Mouse (Mus musculus) forebrain, postnatal 0 days (tissue): ENCODE measurements at regions not wholly inside any gene's neighbourhood (a gene's known extent, or its start where the extent isn't known, plus 50 kb on each side); places are given as distances from the start of the nearest gene placed in this dataset.

Source experiments
- ATAC-seq: fragments of 200-750 bp; cut with Nextera tagmentation; 2 replicates; pipeline ENCODE4 v1.8.0; 2017; ENCODE audit warnings: mild to moderate bottlenecking, moderate library complexity
- DNase-seq: peaks from one replicate; pipeline ENCODE4 v3.0.0-alpha.2; 2015
- H3K27ac ChIP-seq: fragments of 300-500 bp; sonication (generic); 2 replicates; pipeline ENCODE4 v1.5.1; 2014; ENCODE audit warnings: low read depth, mild to moderate bottlenecking, antibody characterized with exemption, low read length, moderate library complexity, mixed read lengths
- H3K27me3 ChIP-seq: fragments of 300-500 bp; sonication (generic); 2 replicates; pipeline ENCODE4 v1.6.1; 2014; ENCODE audit warnings: mild to moderate bottlenecking, low read length, mixed read lengths; ENCODE audit not compliant: insufficient read depth
- H3K36me3 ChIP-seq: fragments of 300-500 bp; sonication (generic); 2 replicates; pipeline ENCODE4 v1.6.1; 2014; ENCODE audit warnings: mild to moderate bottlenecking, moderate library complexity; ENCODE audit not compliant: insufficient read depth
- H3K4me1 ChIP-seq: fragments of 300-500 bp; sonication (generic); 2 replicates; pipeline ENCODE4 v1.6.1; 2014; ENCODE audit warnings: antibody characterized with exemption; ENCODE audit not compliant: insufficient read depth
- H3K4me2 ChIP-seq: fragments of 300-500 bp; sonication (generic); 2 replicates; pipeline ENCODE4 v1.6.1; 2014; ENCODE audit warnings: low read depth, mild to moderate bottlenecking, moderate library complexity
- H3K4me3 ChIP-seq: fragments of 300-500 bp; sonication (generic); 2 replicates; pipeline ENCODE4 v1.5.1; 2014; ENCODE audit warnings: low read depth, low read length, mixed read lengths
- H3K9ac ChIP-seq: fragments of 300-500 bp; sonication (generic); 2 replicates; pipeline ENCODE4 v1.6.1; 2014; ENCODE audit warnings: mild to moderate bottlenecking
- H3K9me3 ChIP-seq: fragments of 300-500 bp; sonication (generic); 2 replicates; pipeline ENCODE4 v1.6.1; 2016; ENCODE audit warnings: low read length
- CTCF ChIP-seq: sonication (generic); IDR thresholded peaks from 2 replicates; pipeline ENCODE4 v1.5.1; 2016; ENCODE audit warnings: antibody characterized with exemption, control low read depth, low read depth
- WGBS: fragments of 180-500 bp; shearing (Covaris S2); extraction: QIAGEN DNeasy Blood & Tissue Kit; methylation state at CpG from one replicate; pipeline ENCODE4 v1.1.7; 2014; 5-methylcytosine and 5-hydroxymethylcytosine counted together

GRCm38 (mm10) chr11:79765396-79765795 lies 174.4 kb downstream of the Rab11fip4 start:
- Histone ChIP-seq H3K9ac (no peak overlapping the region), H3K9me3 (no peaks in the 10 kb centered on the region), H3K4me3 (no peak overlapping the region), H3K36me3 (no peaks in the 10 kb centered on the region), H3K4me1 (no peaks in the 10 kb centered on the region), H3K4me2 (no peak overlapping the region), H3K27me3 (no peaks in the 10 kb centered on the region), H3K27ac (no peak overlapping the region)
- ATAC-seq, result no peak
- DNase-seq, result no peak
- WGBS, result 54% methylated on average over 2 of the region's 2 CpGs
- TF ChIP-seq CTCF, result no peak

GRCm38 (mm10) chr11:79764026-79764425 lies 173.0 kb downstream of the Rab11fip4 start:
- no peak for DNase-seq
- Histone ChIP-seq H3K27ac (no peak overlapping the region), H3K9ac (no peak overlapping the region), H3K4me3 (no peak overlapping the region), H3K36me3 (no peaks in the 10 kb centered on the region), H3K9me3 (no peaks in the 10 kb centered on the region), H3K4me2 (no peak overlapping the region), H3K4me1 (no peaks in the 10 kb centered on the region), H3K27me3 (no peaks in the 10 kb centered on the region)
- TF ChIP-seq CTCF, result no peak
- WGBS, result 87% methylated on average over 6 of the region's 6 CpGs
- ATAC-seq, result no peak

DNA sequence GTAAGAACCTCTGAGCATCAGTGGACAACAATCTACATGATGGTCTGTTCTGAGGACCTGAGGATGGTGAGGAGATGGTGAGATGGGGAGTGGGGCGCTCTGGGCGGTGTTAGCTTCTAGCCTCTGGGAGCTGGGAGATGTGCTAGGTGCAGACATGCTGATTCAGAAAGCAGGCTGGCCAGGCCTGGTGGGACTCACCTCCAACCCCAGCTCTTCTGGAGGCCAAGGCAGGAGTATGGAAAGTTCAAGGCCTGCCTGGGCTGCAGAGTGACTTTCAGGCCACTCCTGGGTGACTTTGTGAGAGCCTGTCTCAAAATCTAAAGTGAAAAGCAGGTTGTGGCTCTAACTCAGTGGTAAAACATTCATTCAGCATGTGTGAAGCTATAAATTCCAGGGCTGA lies 171.6 kb downstream of the Rab11fip4 start:
- Histone ChIP-seq H3K27me3 (no peaks in the 10 kb centered on the region), H3K4me1 (no peaks in the 10 kb centered on the region), H3K27ac (no peak overlapping the region), H3K36me3 (no peaks in the 10 kb centered on the region), H3K4me2 (no peak overlapping the region), H3K4me3 (no peak overlapping the region), H3K9me3 (no peaks in the 10 kb centered on the region), H3K9ac (no peak overlapping the region)
- 97% methylated on average over 2 of the region's 2 CpGs for WGBS
- no peak for TF ChIP-seq CTCF
- DNase-seq, result no peak
- ATAC-seq, result no peak

- 65% methylated on average over 2 of the region's 2 CpGs for WGBS
- H3K9ac ChIP-seq, result no peak overlapping the region
- no peak for ATAC-seq
- no peak overlapping the region for H3K27ac ChIP-seq
- H3K4me3 ChIP-seq, result no peak overlapping the region
- no peaks in the 10 kb centered on the region for H3K4me1 ChIP-seq
- H3K36me3 ChIP-seq, result no peaks in the 10 kb centered on the region
- no peaks in the 10 kb centered on the region for H3K9me3 ChIP-seq
- no peak for DNase-seq
- H3K27me3 ChIP-seq, result no peaks in the 10 kb centered on the region
- no peak overlapping the region for H3K4me2 ChIP-seq
- no peak for TF ChIP-seq CTCF
Observed at GRCm38 (mm10) chr11:79762027-79762426, 171.0 kb downstream of the Rab11fip4 start.

DNA sequence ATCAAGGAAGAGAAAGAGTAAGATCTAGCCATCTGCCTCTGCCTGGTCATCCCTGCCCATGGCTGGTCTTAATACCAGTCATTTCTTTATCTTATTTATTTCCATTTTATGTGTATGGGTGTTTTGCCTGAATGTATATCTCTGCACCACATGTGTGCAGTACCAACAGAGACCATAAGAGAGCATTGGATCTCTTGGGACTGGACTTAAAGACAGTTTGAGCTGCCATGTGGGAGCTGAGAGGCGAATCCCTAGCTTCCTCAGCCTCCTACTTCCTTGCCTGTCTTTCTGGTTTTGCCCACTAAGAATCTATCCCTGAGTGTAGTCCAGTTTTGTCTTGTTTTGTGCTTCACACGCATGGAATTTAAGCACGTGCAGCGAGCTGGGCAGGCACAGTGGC lies 169.5 kb downstream of the Rab11fip4 start:
- H3K27ac ChIP-seq, result no peak overlapping the region
- H3K9ac ChIP-seq, result no peak overlapping the region
- H3K27me3 ChIP-seq, result no peaks in the 10 kb centered on the region
- WGBS, result 80% methylated on average over 4 of the region's 4 CpGs
- H3K4me2 ChIP-seq, result no peak overlapping the region
- no peak overlapping the region for H3K4me3 ChIP-seq
- no peak for DNase-seq
- H3K9me3 ChIP-seq, result no peaks in the 10 kb centered on the region
- H3K36me3 ChIP-seq, result no peaks in the 10 kb centered on the region
- TF ChIP-seq CTCF, result peak; percentile 27; the same call in 1 of the 2 replicates
- no peaks in the 10 kb centered on the region for H3K4me1 ChIP-seq
- no peak for ATAC-seq

DNA sequence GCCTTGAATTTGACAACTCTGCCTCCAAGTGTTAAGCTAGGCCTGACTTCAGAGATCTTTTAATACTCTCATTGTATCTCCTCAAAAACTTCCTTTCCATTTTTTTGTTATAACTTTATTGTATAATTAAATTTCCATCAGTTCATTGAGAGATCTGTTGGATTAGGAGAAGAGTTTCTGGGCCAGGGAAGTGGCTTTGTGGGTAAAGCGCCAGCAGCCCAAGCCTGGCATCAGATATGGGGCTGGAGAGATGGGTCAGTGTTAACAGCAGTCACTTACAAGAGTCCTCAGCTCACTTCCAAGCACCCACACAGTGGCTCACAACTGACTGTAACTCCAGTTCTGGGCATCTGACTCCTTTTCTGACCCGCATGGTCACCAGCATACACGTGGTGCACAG lies 167.3 kb downstream of the Rab11fip4 start:
- no peak for ATAC-seq
- H3K4me1 ChIP-seq, result no peaks in the 10 kb centered on the region

DNA sequence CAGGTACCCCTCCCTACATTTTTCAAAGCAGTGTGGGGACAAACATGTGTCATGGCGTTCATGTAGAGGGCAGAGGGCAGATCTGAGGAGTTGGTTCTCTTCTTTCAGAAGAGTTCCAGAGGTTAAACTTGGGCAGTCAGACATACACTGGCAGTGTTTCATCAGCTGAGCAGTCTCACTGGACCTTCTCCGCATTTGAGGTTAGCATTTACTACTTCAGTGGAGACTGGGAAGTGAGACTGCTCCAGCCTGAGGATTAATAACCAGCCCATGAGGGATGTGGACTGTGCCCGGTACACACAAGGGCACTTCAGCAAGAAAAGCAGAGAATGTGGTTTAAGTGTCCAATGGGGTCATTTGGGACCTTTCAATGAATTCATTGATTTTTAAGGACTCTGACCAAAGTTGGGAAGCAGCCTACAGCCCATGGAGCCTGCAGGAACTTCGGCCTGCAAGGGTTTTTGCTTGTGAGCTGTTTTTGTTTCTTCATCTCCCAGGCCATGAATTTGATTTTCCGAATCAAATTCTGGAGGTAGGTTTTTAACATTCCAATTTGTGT lies 166.6 kb downstream of the Rab11fip4 start:
- no peak overlapping the region for H3K4me2 ChIP-seq
- H3K9me3 ChIP-seq, result no peaks in the 10 kb centered on the region
- 89% methylated on average over 5 of the region's 5 CpGs for WGBS
- no peaks in the 10 kb centered on the region for H3K4me1 ChIP-seq
- H3K9ac ChIP-seq, result no peak overlapping the region
- no peaks in the 10 kb centered on the region for H3K36me3 ChIP-seq
- no peak overlapping the region for H3K27ac ChIP-seq
- no peak for DNase-seq
- no peak for ATAC-seq
- TF ChIP-seq CTCF, result no peak
- no peaks in the 10 kb centered on the region for H3K27me3 ChIP-seq
- no peak overlapping the region for H3K4me3 ChIP-seq

More for the DNA sequence above, 167.3 kb downstream of the Rab11fip4 start:
- Histone ChIP-seq H3K27me3 (no peaks in the 10 kb centered on the region), H3K9ac (no peak overlapping the region), H3K4me3 (no peak overlapping the region), H3K27ac (no peak overlapping the region), H3K4me2 (no peak overlapping the region), H3K36me3 (no peaks in the 10 kb centered on the region), H3K9me3 (no peaks in the 10 kb centered on the region)
- TF ChIP-seq CTCF, result no peak
- DNase-seq, result no peak
- 95% methylated on average over 3 of the region's 3 CpGs for WGBS
